Mouse (Mus musculus): ENCODE results near the gene Nckap5. TPM values are rescaled to one million over a fixed set of nuclear protein-coding genes. Genes with fewer than 3 reads are reported as not detected.
A peak's percentile ranks its signal among the peaks of the same experiment; 100 is the strongest.

Nckap5 gene
- polyA plus RNA-seq, 1 experiment from 2014 or later: 1.1 TPM

- H3K4me1 ChIP-seq (ENCODE audit: insufficient read depth): no peaks in the 10 kb centered on the region
- 54% methylated on average over 4 of the region's 4 CpGs for WGBS (ENCODE audit: insufficient replicate concordance)
- no peak for TF ChIP-seq CTCF (IDR thresholded peaks at IDR 0.05; ENCODE audit: low read depth)
- no peak for TF ChIP-seq EP300 (IDR thresholded peaks at IDR 0.05; ENCODE audit: low read depth)
- no peaks in the 10 kb centered on the region for H3K36me3 ChIP-seq (replicated peaks; ENCODE audit: insufficient read depth, low read length)
- H3K4me2 ChIP-seq (ENCODE audit: low read depth, low read length): no peak overlapping the region
- no peak overlapping the region for H3K27ac ChIP-seq (ENCODE audit: low read depth)
- ATAC-seq: no peak
- H3K4me3 ChIP-seq (ENCODE audit: low read depth, low read length): no peak overlapping the region
- no peaks in the 10 kb centered on the region for H3K27me3 ChIP-seq (ENCODE audit: insufficient read depth, low read length)
- H3K9me3 ChIP-seq (ENCODE audit: low read length): no peaks in the 10 kb centered on the region
- H3K9ac ChIP-seq (replicated peaks): no peak overlapping the region
- DNase-seq: no peak
Measured at GRCm38 (mm10) chr1:126860537-126860936, 29.9 kb upstream of the Nckap5 start.

DNA sequence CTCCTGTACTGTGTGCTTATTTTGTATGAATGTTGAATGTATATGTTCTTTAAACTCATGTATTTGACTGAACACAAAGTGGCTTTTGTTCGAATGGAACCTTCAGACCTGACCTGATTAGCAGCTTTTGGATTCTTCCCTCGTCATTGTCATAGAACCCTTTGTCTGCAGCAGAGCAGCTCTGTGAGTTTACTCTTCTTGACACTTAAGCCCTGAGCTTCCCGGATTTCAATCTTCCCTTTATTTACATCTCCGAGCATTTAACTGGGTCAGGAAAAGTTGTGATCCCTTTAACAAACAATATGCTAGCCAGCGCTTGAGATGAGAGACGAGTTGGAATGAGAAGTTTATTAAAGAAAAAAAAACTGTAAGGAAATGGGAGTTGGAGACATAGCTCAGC, 18.9 kb upstream of the Nckap5 start:
- 50% methylated on average over 6 of the region's 6 CpGs for WGBS (ENCODE audit: insufficient replicate concordance)
- H3K36me3 ChIP-seq (replicated peaks; ENCODE audit: insufficient read depth, low read length): no peaks in the 10 kb centered on the region
- no peak for ATAC-seq
- no peak overlapping the region for H3K4me2 ChIP-seq (ENCODE audit: low read depth, low read length)
- H3K9ac ChIP-seq (replicated peaks): no peak overlapping the region
- no peaks in the 10 kb centered on the region for H3K27me3 ChIP-seq (ENCODE audit: insufficient read depth, low read length)
- H3K4me3 ChIP-seq (ENCODE audit: low read depth, low read length): no peak overlapping the region
- no peak overlapping the region for H3K27ac ChIP-seq (ENCODE audit: low read depth)
- no peaks in the 10 kb centered on the region for H3K9me3 ChIP-seq (ENCODE audit: low read length)
- DNase-seq: no peak
- no peaks in the 10 kb centered on the region for H3K4me1 ChIP-seq (ENCODE audit: insufficient read depth)
- TF ChIP-seq CTCF (IDR thresholded peaks at IDR 0.05; ENCODE audit: low read depth) (no peak), EP300 (IDR thresholded peaks at IDR 0.05; ENCODE audit: low read depth) (no peak)

GRCm38 (mm10) chr1:126846317-126846716, 15.7 kb upstream of the Nckap5 start:
- no peak overlapping the region for H3K4me3 ChIP-seq (ENCODE audit: low read depth, low read length)
- DNase-seq: no peak
- H3K36me3 ChIP-seq (replicated peaks; ENCODE audit: insufficient read depth, low read length): no peaks in the 10 kb centered on the region
- H3K9ac ChIP-seq (replicated peaks): no peak overlapping the region
- H3K4me2 ChIP-seq (ENCODE audit: low read depth, low read length): no peak overlapping the region
- H3K27ac ChIP-seq (ENCODE audit: low read depth): no peak overlapping the region
- 38% methylated on average over 4 of the region's 4 CpGs for WGBS (ENCODE audit: insufficient replicate concordance)
- no peak for ATAC-seq
- TF ChIP-seq CTCF (IDR thresholded peaks at IDR 0.05; ENCODE audit: low read depth) (no peak), EP300 (IDR thresholded peaks at IDR 0.05; ENCODE audit: low read depth) (no peak)
- no peaks in the 10 kb centered on the region for H3K27me3 ChIP-seq (ENCODE audit: insufficient read depth, low read length)
- H3K4me1 ChIP-seq (ENCODE audit: insufficient read depth): no peaks in the 10 kb centered on the region
- no peaks in the 10 kb centered on the region for H3K9me3 ChIP-seq (ENCODE audit: low read length)

DNA sequence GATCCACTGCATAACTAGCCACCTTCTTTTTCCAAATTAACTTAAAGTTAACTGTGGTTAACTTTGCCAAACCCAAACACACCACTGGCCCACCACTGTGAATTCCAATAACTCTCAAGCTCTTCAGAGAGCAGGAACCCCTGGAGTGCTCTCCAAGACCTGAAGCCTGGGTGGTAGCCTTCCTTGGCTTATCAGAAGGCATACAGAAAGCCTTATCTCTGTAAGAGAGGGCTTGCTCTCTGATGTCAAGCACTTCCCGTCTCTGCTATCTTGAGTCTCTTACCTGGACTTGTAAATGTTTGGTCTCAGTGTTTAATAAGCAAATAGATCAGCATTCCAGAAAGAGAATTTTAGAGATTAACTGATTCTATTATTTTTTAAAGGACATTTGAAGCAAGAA, 2.3 kb upstream of the Nckap5 start:
- Histone ChIP-seq H3K27me3 (ENCODE audit: insufficient read depth, low read length) (peaks cover 8% of the 10 kb centered on the region), H3K36me3 (replicated peaks; ENCODE audit: insufficient read depth, low read length) (no peaks in the 10 kb centered on the region), H3K27ac (ENCODE audit: low read depth) (no peak overlapping the region), H3K9ac (replicated peaks) (no peak overlapping the region), H3K4me3 (ENCODE audit: low read depth, low read length) (no peak overlapping the region), H3K4me2 (ENCODE audit: low read depth, low read length) (no peak overlapping the region), H3K4me1 (ENCODE audit: insufficient read depth) (peaks cover 8% of the 10 kb centered on the region), H3K9me3 (ENCODE audit: low read length) (no peaks in the 10 kb centered on the region)
- TF ChIP-seq CTCF (IDR thresholded peaks at IDR 0.05; ENCODE audit: low read depth): no peak
- no peak for TF ChIP-seq EP300 (IDR thresholded peaks at IDR 0.05; ENCODE audit: low read depth)
- WGBS (ENCODE audit: insufficient replicate concordance): 38% methylated on average over 1 of the region's 1 CpGs
- DNase-seq (no peak), ATAC-seq (no peak)

DNA sequence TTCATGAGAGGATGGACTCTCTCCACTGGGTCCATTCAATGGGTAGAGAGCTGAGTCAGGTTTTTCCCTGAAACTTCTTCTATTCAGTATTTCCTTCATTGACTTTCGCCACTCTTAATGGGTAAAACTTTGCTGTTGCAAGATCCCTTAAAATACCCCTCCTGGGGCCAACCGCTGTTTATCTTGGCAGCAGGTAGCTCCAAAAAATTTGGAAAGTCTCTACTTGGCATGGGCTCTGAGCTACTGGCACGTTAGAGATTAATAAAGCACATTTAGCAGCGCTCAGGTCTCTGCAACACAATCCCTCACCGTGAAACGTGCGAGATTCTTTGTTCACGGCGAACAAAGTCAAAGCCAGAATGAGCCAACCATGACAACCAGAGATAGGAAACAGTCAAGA, 1.6 kb downstream of the Nckap5 start:
- DNase-seq: no peak
- Histone ChIP-seq H3K27me3 (ENCODE audit: insufficient read depth, low read length) (peaks cover 8% of the 10 kb centered on the region), H3K27ac (ENCODE audit: low read depth) (no peak overlapping the region), H3K9ac (replicated peaks) (no peak overlapping the region), H3K4me3 (ENCODE audit: low read depth, low read length) (no peak overlapping the region), H3K4me1 (ENCODE audit: insufficient read depth) (peaks cover 8% of the 10 kb centered on the region), H3K9me3 (ENCODE audit: low read length) (no peaks in the 10 kb centered on the region), H3K36me3 (replicated peaks; ENCODE audit: insufficient read depth, low read length) (no peaks in the 10 kb centered on the region), H3K4me2 (ENCODE audit: low read depth, low read length) (no peak overlapping the region)
- 73% methylated on average over 9 of the region's 9 CpGs for WGBS (ENCODE audit: insufficient replicate concordance)
- no peak for ATAC-seq
- TF ChIP-seq EP300 (IDR thresholded peaks at IDR 0.05; ENCODE audit: low read depth) (no peak), CTCF (IDR thresholded peaks at IDR 0.05; ENCODE audit: low read depth) (no peak)

GRCm38 (mm10) chr1:126824841-126825240, 5.8 kb downstream of the Nckap5 start:
- H3K4me1 ChIP-seq (ENCODE audit: insufficient read depth): no peaks in the 10 kb centered on the region
- H3K4me2 ChIP-seq (ENCODE audit: low read depth, low read length): no peak overlapping the region
- H3K27me3 ChIP-seq (ENCODE audit: insufficient read depth, low read length): peaks cover 7% of the 10 kb centered on the region
- no peak for DNase-seq
- no peak overlapping the region for H3K9ac ChIP-seq (replicated peaks)
- H3K4me3 ChIP-seq (ENCODE audit: low read depth, low read length): no peak overlapping the region
- ATAC-seq: peak; percentile 41; the same call in 1 of the 2 replicates
- no peak overlapping the region for H3K27ac ChIP-seq (ENCODE audit: low read depth)
- no peaks in the 10 kb centered on the region for H3K9me3 ChIP-seq (ENCODE audit: low read length)
- no peaks in the 10 kb centered on the region for H3K36me3 ChIP-seq (replicated peaks; ENCODE audit: insufficient read depth, low read length)
- TF ChIP-seq EP300 (IDR thresholded peaks at IDR 0.05; ENCODE audit: low read depth) (no peak), CTCF (IDR thresholded peaks at IDR 0.05; ENCODE audit: low read depth) (no peak)
- WGBS (ENCODE audit: insufficient replicate concordance): 32% methylated on average over 3 of the region's 3 CpGs

- Histone ChIP-seq H3K4me3 (ENCODE audit: low read depth, low read length) (no peak overlapping the region), H3K9ac (replicated peaks) (no peak overlapping the region), H3K36me3 (replicated peaks; ENCODE audit: insufficient read depth, low read length) (no peaks in the 10 kb centered on the region), H3K9me3 (ENCODE audit: low read length) (no peaks in the 10 kb centered on the region), H3K4me1 (ENCODE audit: insufficient read depth) (peaks cover 2% of the 10 kb centered on the region; the same call in 1 of the 2 replicates), H3K4me2 (ENCODE audit: low read depth, low read length) (no peak overlapping the region), H3K27ac (ENCODE audit: low read depth) (no peak overlapping the region), H3K27me3 (ENCODE audit: insufficient read depth, low read length) (peaks cover 3% of the 10 kb centered on the region; the same call in 1 of the 2 replicates)
- WGBS (ENCODE audit: insufficient replicate concordance): 78% methylated on average over 6 of the region's 6 CpGs
- TF ChIP-seq EP300 (IDR thresholded peaks at IDR 0.05; ENCODE audit: low read depth): no peak
- TF ChIP-seq CTCF (IDR thresholded peaks at IDR 0.05; ENCODE audit: low read depth): no peak
- no peak for DNase-seq
- ATAC-seq: no peak
Measured at GRCm38 (mm10) chr1:126822246-126822645, 8.4 kb downstream of the Nckap5 start.

Data from liver, postnatal 0 days (tissue).